Mouse (Mus musculus) MEL (cell line): ENCODE results near the gene Aldh4a1. TPM values are rescaled to one million over a fixed set of nuclear protein-coding genes. Genes with fewer than 3 reads are reported as not detected.

Experiments
- DNase-seq: peaks from one replicate; pipeline ENCODE4 v3.0.0; 2011; ENCODE audit warnings: low read depth, low spot score
- H3K27ac ChIP-seq: 2 replicates; pipeline ENCODE4 v1.5.1; 2012; ENCODE audit warnings: low read depth, mild to moderate bottlenecking, control low read depth, low read length, moderate library complexity; ENCODE audit not compliant: control insufficient read depth
- H3K27me3 ChIP-seq, 2 experiments: fragments of 150-350 bp in 1 of 2; sonication (generic) in 1 of 2; 2 replicates each; pipeline ENCODE4 v1.6.1; 2012; ENCODE audit warnings: low read length in 2 of 2, mild to moderate bottlenecking in 2 of 2, improper control_type of control experiment in 1 of 2, moderate library complexity in 1 of 2; ENCODE audit not compliant: insufficient read depth in 2 of 2, control insufficient read depth in 1 of 2
- H3K36me3 ChIP-seq, 2 experiments: 2 replicates each; pipeline ENCODE4 v1.6.1; 2012 to 2014; ENCODE audit warnings: low read length in 2 of 2, improper control_type of control experiment in 1 of 2, inconsistent platforms in 1 of 2, mild to moderate bottlenecking in 1 of 2; ENCODE audit not compliant: insufficient read depth in 2 of 2, control insufficient read depth in 1 of 2
- H3K4me1 ChIP-seq, 2 experiments: fragments of 150-350 bp in 1 of 2; sonication (generic) in 1 of 2; 2 replicates each; pipeline ENCODE4 v1.6.1; 2012; ENCODE audit warnings: low read length in 2 of 2, improper control_type of control experiment in 1 of 2, mild to moderate bottlenecking in 1 of 2; ENCODE audit not compliant: insufficient read depth in 2 of 2, control insufficient read depth in 1 of 2
- H3K4me3 ChIP-seq, 2 experiments: fragments of 150-350 bp in 1 of 2; sonication (generic) in 1 of 2; 2 replicates each; pipeline ENCODE4 v1.5.1; 2012; ENCODE audit warnings: low read depth in 2 of 2, low read length in 2 of 2, mild to moderate bottlenecking in 2 of 2, moderate library complexity in 2 of 2, control low read depth in 1 of 2, improper control_type of control experiment in 1 of 2; ENCODE audit not compliant: control insufficient read depth in 1 of 2, insufficient read depth in 1 of 2
- H3K79me2 ChIP-seq: 2 replicates; pipeline ENCODE4 v1.6.1; 2012; ENCODE audit warnings: mild to moderate bottlenecking, low read length, moderate library complexity; ENCODE audit not compliant: control insufficient read depth, poor library complexity, insufficient read depth
- H3K9ac ChIP-seq: 2 replicates; pipeline ENCODE4 v1.6.1; 2012; ENCODE audit warnings: low read depth, mild to moderate bottlenecking, control low read depth, low read length, moderate library complexity; ENCODE audit not compliant: control insufficient read depth, poor library complexity, severe bottlenecking
- H3K9me3 ChIP-seq: fragments of 150-350 bp; sonication (generic); replicated peaks from 2 replicates; pipeline ENCODE4 v1.6.1; 2012; ENCODE audit warnings: mild to moderate bottlenecking, low read length, improper control_type of control experiment, moderate library complexity; ENCODE audit not compliant: insufficient read depth
- ETS1 ChIP-seq: IDR thresholded peaks from 2 replicates; pipeline ENCODE4 v1.6.1; 2012; ENCODE audit warnings: low read depth, mild to moderate bottlenecking, inconsistent platforms, low read length, improper control_type of control experiment, moderate library complexity
- GABPA ChIP-seq: IDR thresholded peaks from 2 replicates; pipeline ENCODE4 v1.6.1; 2012; ENCODE audit warnings: low read depth, mild to moderate bottlenecking, inconsistent platforms, low read length, improper control_type of control experiment, moderate library complexity
- HCFC1 ChIP-seq: IDR thresholded peaks from 2 replicates; pipeline ENCODE4 v1.6.1; 2012; ENCODE audit warnings: low read depth, mild to moderate bottlenecking, inconsistent platforms, low read length, improper control_type of control experiment, moderate library complexity
- MAZ ChIP-seq: IDR thresholded peaks from 2 replicates; pipeline ENCODE4 v1.6.1; 2012; ENCODE audit warnings: low read depth, mild to moderate bottlenecking, inconsistent platforms, low read length, improper control_type of control experiment
- MXI1 ChIP-seq: IDR thresholded peaks from 2 replicates; pipeline ENCODE4 v1.6.1; 2011; ENCODE audit warnings: mild to moderate bottlenecking, low read depth, low read length, improper control_type of control experiment
- NRF1 ChIP-seq: IDR thresholded peaks from 2 replicates; pipeline ENCODE4 v1.6.1; 2014; ENCODE audit warnings: low read depth, mild to moderate bottlenecking, inconsistent platforms, low read length, improper control_type of control experiment, moderate library complexity; ENCODE audit not compliant: poor library complexity, insufficient read depth, severe bottlenecking
- RAD21 ChIP-seq: IDR thresholded peaks from 2 replicates; pipeline ENCODE4 v1.6.1; 2011; ENCODE audit warnings: mild to moderate bottlenecking, low read depth, low read length, improper control_type of control experiment
- SIN3A ChIP-seq: IDR thresholded peaks from 2 replicates; pipeline ENCODE4 v1.6.1; 2012; ENCODE audit warnings: low read length, improper control_type of control experiment, inconsistent platforms
- TAL1 ChIP-seq: IDR thresholded peaks from 2 replicates; pipeline ENCODE4 v1.6.1; 2012; ENCODE audit warnings: mild to moderate bottlenecking, inconsistent platforms, low read length, moderate library complexity, mixed read lengths
- TBP ChIP-seq: IDR thresholded peaks from 2 replicates; pipeline ENCODE4 v1.8.0; 2011; ENCODE audit warnings: low read depth, low read length, improper control_type of control experiment
- TCF12 ChIP-seq: IDR thresholded peaks from 2 replicates; pipeline ENCODE4 v1.6.1; 2014; ENCODE audit warnings: low read depth, mild to moderate bottlenecking, inconsistent platforms, low read length, improper control_type of control experiment, moderate library complexity
- UBTF ChIP-seq: IDR thresholded peaks from 2 replicates; pipeline ENCODE4 v1.6.1; 2012; ENCODE audit warnings: low read depth, mild to moderate bottlenecking, inconsistent platforms, low read length, improper control_type of control experiment, moderate library complexity, borderline replicate concordance; ENCODE audit not compliant: insufficient read depth
- ZMIZ1 ChIP-seq: IDR thresholded peaks from 2 replicates; pipeline ENCODE4 v1.6.1; 2012; ENCODE audit warnings: low read depth, mild to moderate bottlenecking, inconsistent platforms, low read length, improper control_type of control experiment, moderate library complexity
- polyA plus RNA-seq, 2 experiments: library from polyadenylated mRNA; stranded (reverse) in 1 of 2; unstranded in 1 of 2; fragments of >175 nt in 1 of 2; fragments of >200 nt in 1 of 2; gene quantifications; 2 replicates each; pipeline versions ENCODE4 v1.2.1 to v1.2.4; 2012; ENCODE audit warnings: low replicate concordance in 2 of 2, low read depth in 1 of 2; ENCODE audit not compliant: insufficient read length in 2 of 2, insufficient read depth in 1 of 2, missing spikeins in 1 of 2
- total RNA-seq: library from RNA; depleted of rRNA; stranded (reverse); fragments of 300-350 nt; gene quantifications from 2 replicates; pipeline ENCODE4 v1.2.3, GENCODE M21; 2012

Aldh4a1 gene
- total and polyA plus RNA-seq, 3 experiments, result 11.7 to 12.3 TPM; not detected in 1

- H3K36me3 ChIP-seq, result no peaks in the 10 kb centered on the region
- no peaks in the 10 kb centered on the region for H3K9me3 ChIP-seq
- no peak overlapping the region for H3K9ac ChIP-seq
- no peaks in the 10 kb centered on the region for H3K4me1 ChIP-seq
- DNase-seq, result no peak
- H3K4me3 ChIP-seq, result no peak overlapping the region
- H3K79me2 ChIP-seq, result no peaks in the 10 kb centered on the region
- no peak for TF ChIP-seq HCFC1
- TF ChIP-seq ETS1, result no peak
- no peak for TF ChIP-seq RAD21
- no peak for TF ChIP-seq MXI1
- H3K27ac ChIP-seq, result no peak overlapping the region
- H3K27me3 ChIP-seq, result no peaks in the 10 kb centered on the region
These were observed 26.0 kb upstream of the Aldh4a1 start for GRCm38 (mm10) chr4:139596715-139597114.

GRCm38 (mm10) chr4:139597286-139598284, 25.1 kb upstream of the Aldh4a1 start:
- Histone ChIP-seq H3K9ac (no peak overlapping the region), H3K4me1 (no peaks in the 10 kb centered on the region), H3K79me2 (no peaks in the 10 kb centered on the region), H3K36me3 (no peaks in the 10 kb centered on the region), H3K9me3 (no peaks in the 10 kb centered on the region), H3K4me3 (no peak overlapping the region), H3K27ac (no peak overlapping the region), H3K27me3 (no peaks in the 10 kb centered on the region)
- no peak for TF ChIP-seq HCFC1
- TF ChIP-seq SIN3A, result no peak
- no peak for TF ChIP-seq ZMIZ1
- TF ChIP-seq GABPA, result no peak
- no peak for TF ChIP-seq TBP
- no peak for TF ChIP-seq MXI1
- no peak for TF ChIP-seq NRF1
- TF ChIP-seq ETS1, result no peak
- TF ChIP-seq MAZ, result no peak
- TF ChIP-seq TCF12, result no peak
- no peak for TF ChIP-seq TAL1
- TF ChIP-seq UBTF, result no peak
- DNase-seq, result no peak
